Mouse (Mus musculus): ENCODE data around the gene Amn1.

DNA sequence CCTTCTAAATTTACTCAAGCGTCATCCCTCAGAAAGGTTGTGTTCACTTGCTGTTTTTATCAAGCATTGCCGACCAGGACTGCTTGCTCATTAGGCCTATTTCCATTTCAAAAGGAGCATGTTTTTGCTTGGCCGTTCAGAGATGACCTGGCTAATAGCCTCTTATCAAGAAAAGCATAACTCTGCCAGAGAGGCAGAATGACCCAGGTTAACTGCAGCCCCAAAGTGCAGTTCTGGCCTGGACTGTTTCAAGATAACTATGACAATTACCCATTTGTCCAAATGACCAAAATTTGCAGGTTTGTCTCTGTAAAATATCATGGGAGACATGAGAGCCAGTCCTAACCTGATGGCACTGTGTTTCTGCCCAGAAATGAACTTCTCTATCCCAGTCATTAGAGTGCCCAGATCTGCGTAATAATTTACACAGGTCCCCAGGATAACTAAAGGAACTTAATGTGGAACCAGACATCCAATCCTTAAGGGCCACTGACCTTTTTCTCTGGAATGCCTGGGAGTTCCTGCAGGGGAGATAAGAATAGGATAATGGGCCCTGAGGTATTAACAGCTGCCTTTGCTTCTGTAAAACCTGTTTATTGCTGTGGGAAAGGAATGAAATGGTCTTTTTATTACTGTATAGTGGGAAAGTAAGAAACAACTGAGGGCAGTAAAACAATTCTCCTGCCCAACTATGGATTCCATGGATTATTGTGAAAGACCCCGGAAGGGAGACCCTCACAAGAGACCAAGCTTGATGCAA, 53.9 kb downstream of the Amn1 start:
- no peak for TF ChIP-seq CTCF (IDR thresholded peaks at IDR 0.05; ENCODE audit: low read depth)
- TF ChIP-seq EP300 (IDR thresholded peaks at IDR 0.05; ENCODE audit: low read depth): no peak
